Mouse (Mus musculus) inflammation-experienced regulatory T-cells, adult 6 months (primary cell): ENCODE results near the gene Krt34. TPM values are rescaled to one million over a fixed set of nuclear protein-coding genes. Genes with fewer than 3 reads are reported as not detected.

ENCODE experiments used
- ATAC-seq: one replicate; pipeline ENCODE4 v1.8.0; 2017
- polyA plus RNA-seq, 3 experiments: library from polyadenylated mRNA; unstranded; fragments of 100-300 nt; shearing (Covaris generic); gene quantifications; one replicate each; pipeline ENCODE4 v1.2.1; 2017

Krt34 gene
- polyA plus RNA-seq, 3 experiments from 2014 or later = not detected

DNA sequence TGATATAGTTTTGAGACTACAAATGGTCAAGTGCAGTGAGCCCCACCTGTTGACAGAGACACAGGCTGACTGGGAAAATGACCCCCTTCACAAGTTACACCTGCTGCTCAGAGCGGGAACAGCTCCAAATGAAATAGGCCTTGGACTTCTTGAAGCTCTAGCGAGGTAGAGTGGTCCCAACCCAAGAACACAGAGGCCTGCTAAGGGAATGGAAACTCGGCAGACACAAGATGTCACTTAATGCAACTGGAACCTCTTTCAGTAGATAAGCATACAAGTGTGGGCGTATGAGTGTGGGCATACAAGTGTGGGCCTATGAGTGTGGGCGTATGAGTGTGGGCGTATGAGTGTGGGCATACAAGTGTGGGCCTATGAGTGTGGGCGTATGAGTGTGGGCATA is 42.3 kb downstream of the Krt34 start:
- no peak for ATAC-seq

- no peak for ATAC-seq
Measured at GRCm38 (mm10) chr11:99994384-99994661, 47.0 kb downstream of the Krt34 start.

DNA sequence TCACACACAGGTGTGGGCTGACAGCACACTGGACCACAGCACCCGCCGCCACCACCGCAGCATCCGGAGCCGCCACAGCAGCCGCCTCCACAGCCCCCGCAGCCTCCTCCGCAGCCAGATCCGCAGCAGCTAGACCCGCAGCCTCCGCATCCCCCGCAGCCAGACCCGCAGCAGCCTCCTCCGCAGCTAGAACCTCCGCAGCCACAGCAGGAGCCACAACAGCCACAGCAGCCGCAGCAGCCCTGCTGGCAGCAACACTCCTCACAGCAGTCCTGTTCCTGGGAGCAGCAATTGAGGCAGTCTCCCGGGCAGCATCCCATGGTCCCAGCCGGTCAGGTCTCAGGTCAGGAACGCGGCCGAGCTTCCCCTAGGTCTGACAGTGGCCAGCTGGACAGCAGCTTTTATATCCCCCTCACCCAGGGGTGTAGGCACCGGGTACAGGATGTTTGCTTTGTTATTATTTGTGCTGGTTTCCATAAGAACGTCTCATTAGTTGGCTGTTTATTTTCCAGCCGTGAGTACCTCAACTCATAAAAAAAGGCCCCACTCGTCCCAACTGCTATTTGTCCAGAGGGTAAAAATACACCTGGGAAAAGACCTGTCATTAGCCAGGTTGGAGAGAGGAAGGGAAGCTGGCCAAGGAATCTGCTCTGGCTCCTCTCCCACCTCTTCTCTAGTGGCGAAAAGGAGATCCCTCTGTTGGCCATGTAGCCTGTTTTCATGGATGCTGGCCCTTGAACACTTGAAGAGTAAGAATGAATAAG is 47.6 kb downstream of the Krt34 start, which contains the start of gene Krtap17-1:
Gene Krtap17-1 (minus strand): TSS at position 375 of the 764 bp plus-strand sequence.
- ATAC-seq = no peak

DNA sequence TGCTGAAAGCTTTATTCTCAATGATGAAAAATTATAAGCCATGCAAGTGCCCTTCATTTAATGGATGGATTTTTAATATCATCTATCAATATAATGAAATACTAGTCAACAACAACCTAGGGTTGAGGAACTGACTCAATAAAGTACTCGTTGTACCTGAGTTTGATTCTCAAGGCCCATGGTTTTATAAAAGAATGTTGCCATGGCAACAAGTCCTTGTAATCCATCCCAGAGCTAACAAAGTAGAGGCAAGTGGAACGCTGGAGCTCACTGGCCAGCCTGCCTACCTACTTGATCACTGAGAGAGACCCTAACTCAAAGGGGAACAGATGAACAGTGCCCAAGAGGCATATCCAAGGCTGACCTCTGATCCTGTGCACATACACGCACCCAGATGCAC is 50.8 kb downstream of the Krt34 start:
- no peak for ATAC-seq

DNA sequence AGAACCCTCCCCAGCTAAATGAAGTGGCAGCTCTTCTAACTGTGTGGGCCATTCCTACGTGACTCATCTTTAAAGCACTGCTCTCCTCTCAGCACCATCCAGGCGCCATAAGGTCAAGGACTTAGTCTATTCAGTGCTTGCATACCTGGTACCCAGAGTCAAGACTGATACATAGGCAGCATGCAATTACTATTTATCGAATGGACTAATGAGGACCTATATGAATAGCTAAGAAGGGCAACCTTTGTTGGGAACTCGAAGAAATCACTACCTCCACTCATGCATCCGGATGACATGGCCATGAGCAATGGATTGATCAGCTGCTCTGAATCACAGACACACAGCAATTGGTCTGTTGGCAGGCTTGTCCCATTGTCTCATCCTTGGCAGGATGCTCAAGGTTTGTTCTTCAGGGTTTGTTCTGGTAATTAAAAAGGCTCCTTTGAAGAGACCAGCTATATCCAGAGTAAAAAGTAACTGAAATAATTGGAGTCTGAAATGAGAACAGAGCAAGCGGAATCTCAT is 51.4 kb downstream of the Krt34 start:
- ATAC-seq = no peak

DNA sequence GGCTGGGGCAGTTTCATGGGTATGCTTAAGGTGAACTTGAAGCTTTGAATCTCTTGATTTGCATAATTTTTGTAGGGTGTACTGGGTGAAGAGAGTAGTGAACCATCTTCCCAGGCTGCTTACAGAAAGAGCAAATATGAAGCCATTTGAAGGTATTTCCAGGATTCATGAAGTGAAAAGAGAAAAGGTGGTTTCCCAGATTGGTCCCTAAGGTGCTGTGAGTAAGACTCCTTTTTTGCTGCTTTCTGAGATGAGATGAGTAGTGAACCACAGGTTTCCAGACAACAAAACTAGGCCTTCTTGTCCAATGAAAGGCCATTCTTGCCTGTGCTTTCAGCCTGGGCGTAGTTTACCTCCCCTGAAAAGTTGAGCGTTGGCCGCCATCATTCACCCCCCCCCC is 52.8 kb downstream of the Krt34 start:
- ATAC-seq = no peak

Other genes starting within 250 kb of the Krt34 start
- gene Gm11596, start 248.1 kb downstream of the Krt34 start, polyA plus RNA-seq = not detected
- gene Gm11569, start 242.6 kb downstream of the Krt34 start, polyA plus RNA-seq = not detected
- not detected for gene Gm11554, start 237.1 kb downstream of the Krt34 start, polyA plus RNA-seq
- not detected for gene Krtap4-13, start 231.7 kb downstream of the Krt34 start, polyA plus RNA-seq
- not detected for gene Gm11564, start 225.9 kb downstream of the Krt34 start, polyA plus RNA-seq
- gene 2300003K06Rik, start 203.5 kb downstream of the Krt34 start, polyA plus RNA-seq = not detected
- gene Krtap4-16, start 189.9 kb downstream of the Krt34 start, polyA plus RNA-seq = not detected
- not detected for gene Gm11568, start 183.6 kb downstream of the Krt34 start, polyA plus RNA-seq
- not detected for gene Gm11559, start 177.1 kb downstream of the Krt34 start, polyA plus RNA-seq
- gene Krtap9-1, start 168.2 kb downstream of the Krt34 start, polyA plus RNA-seq = not detected
- not detected for gene Gm11567, start 162.4 kb downstream of the Krt34 start, polyA plus RNA-seq
- not detected for gene Krtap31-1, start 133.6 kb downstream of the Krt34 start, polyA plus RNA-seq
- not detected for gene Gm11565, start 126.8 kb downstream of the Krt34 start, polyA plus RNA-seq
- gene Krtap31-2, start 105.3 kb downstream of the Krt34 start, polyA plus RNA-seq = not detected
- not detected for gene Krtap9-5, start 93.1 kb downstream of the Krt34 start, polyA plus RNA-seq
- not detected for gene Krtap29-1, start 62.5 kb downstream of the Krt34 start, polyA plus RNA-seq
- not detected for gene Krtap16-1, start 55.0 kb downstream of the Krt34 start, polyA plus RNA-seq
- not detected for gene Krtap17-1, start 47.6 kb downstream of the Krt34 start, polyA plus RNA-seq
- not detected for gene Krt33a, start 25.3 kb downstream of the Krt34 start, polyA plus RNA-seq
- not detected for gene Krt33b, start 11.7 kb downstream of the Krt34 start, polyA plus RNA-seq
- not detected for gene Krt31, start 9.0 kb upstream of the Krt34 start, polyA plus RNA-seq
- not detected for gene Krt32, start 46.7 kb upstream of the Krt34 start, polyA plus RNA-seq
- not detected for gene Krt35, start 54.7 kb upstream of the Krt34 start, polyA plus RNA-seq
- gene Krt36, start 64.1 kb upstream of the Krt34 start, polyA plus RNA-seq = not detected
- not detected for gene Krt13, start 80.0 kb upstream of the Krt34 start, polyA plus RNA-seq
- not detected for gene Krt15, start 94.4 kb upstream of the Krt34 start, polyA plus RNA-seq
- not detected for gene Krt19, start 107.1 kb upstream of the Krt34 start, polyA plus RNA-seq
- not detected for gene Krt9, start 151.7 kb upstream of the Krt34 start, polyA plus RNA-seq
- gene Krt14, start 166.0 kb upstream of the Krt34 start, polyA plus RNA-seq = not detected
- not detected for gene Krt16, start 207.3 kb upstream of the Krt34 start, polyA plus RNA-seq
- 1 to 10 TPM; 1.8 to 4.5 (median 2.1) TPM for gene Krt17, start 219.5 kb upstream of the Krt34 start, polyA plus RNA-seq
- gene Krt42, start 228.3 kb upstream of the Krt34 start, polyA plus RNA-seq = not detected